Comparison of ENCODE assay signal across 19 mouse cellular contexts in genomic region chr5:144901035-144901434, GRCm38 (mm10).
DNase-seq lines count a peak whose midpoint lies in the region; ATAC-seq and TF ChIP-seq lines count a peak whose summit lies in the region.
"Had no signal": no experiment of that assay in that cellular context is flagged by ENCODE, and none has a peak within 500 bp of the region (broad histone marks: within the 10 kb centered on the region; RNA-seq: fewer than 3 reads in every experiment).

No protein-coding gene starts in this region.

- TF ChIP-seq POLR2A in kidney, adult 2 months (IDR thresholded peaks at IDR 0.05; ENCODE audit: low read depth, low read length): no peak

- intact Hi-C loops in gastrocnemius, adult 2 months (cut with DNase I): no loop called here

- 59% methylated on average over 7 of the region's 7 CpGs for WGBS in kidney, embryonic 16.5 days
- WGBS in kidney, adult 2 months: 68% methylated on average over 7 of the region's 7 CpGs

- H3K36me3 ChIP-seq in kidney, embryonic 16.5 days (ENCODE audit: insufficient read depth, low read length): peaks cover 33% of the 10 kb centered on the region
- no peaks in the 10 kb centered on the region for H3K36me3 ChIP-seq in kidney, adult 2 months (ENCODE audit: control insufficient read depth, insufficient read depth, low read length)

- no peaks in the 10 kb centered on the region for H3K27me3 ChIP-seq in kidney, embryonic 16.5 days (ENCODE audit: insufficient read depth, low read length)
- no peaks in the 10 kb centered on the region for H3K27me3 ChIP-seq in kidney, adult 2 months (replicated peaks; ENCODE audit: control insufficient read depth, insufficient read depth, low read length)
- H3K27me3 ChIP-seq: embryonic facial prominence, embryonic 13.5 days; forebrain, embryonic 12.5 days; hindbrain, embryonic 13.5 days; Patski had no signal

- no peak for TF ChIP-seq CTCF in gastrocnemius, adult 2 months (IDR thresholded peaks at IDR 0.05)
- TF ChIP-seq CTCF in kidney, adult 2 months (conservative IDR thresholded peaks at IDR 0.05; ENCODE audit: insufficient read depth, insufficient read length, low read depth, low read length): no peak

- H3K9ac ChIP-seq in kidney, embryonic 16.5 days (replicated peaks; ENCODE audit: low read length): no peak overlapping the region
- H3K9ac ChIP-seq: embryonic facial prominence, embryonic 13.5 days; forebrain, embryonic 12.5 days; hindbrain, embryonic 13.5 days had no signal

- DNase-seq in adrenal gland, adult (ENCODE audit: inconsistent age in 2 of 2, low spot score in 1 of 2): peak; percentile 42 to 65
- no peak for DNase-seq in adrenal gland, adult 18-20 months (ENCODE audit: low spot score in 2 of 2)
- DNase-seq in gastrocnemius, adult 2 months: no peak
- no peak for DNase-seq in gastrocnemius, adult 18-20 months (ENCODE audit: low spot score)
- no peak for DNase-seq in kidney, adult 2 months
- peak; percentile 41 to 49 for DNase-seq in adrenal gland, postnatal 36 days
- no peak for DNase-seq in frontal cortex, postnatal 36 days (ENCODE audit: low spot score in 2 of 2)
- DNase-seq: cerebellum, adult 18-20 months; cerebellum, adult 9-11 months; cerebellum, postnatal 36 days; heart, adult 11 months had no signal

- ATAC-seq in kidney, embryonic 16.5 days (ENCODE audit: low FRiP score, low TSS enrichment): peak; percentile 14; the same call in 1 of the 2 replicates
- ATAC-seq: activated CD4-positive, CD25-positive, alpha-beta regulatory T cell, adult 4 months; forebrain, embryonic 16.5 days; hindbrain, postnatal 0 days had no signal

- no peaks in the 10 kb centered on the region for H3K9me3 ChIP-seq in kidney, embryonic 16.5 days (ENCODE audit: low read length)
- H3K9me3 ChIP-seq: embryonic facial prominence, embryonic 13.5 days; forebrain, embryonic 12.5 days; hindbrain, embryonic 13.5 days had no signal

- H3K4me1 ChIP-seq in kidney, embryonic 16.5 days (ENCODE audit: insufficient read depth, low read length): peaks cover 40% of the 10 kb centered on the region
- H3K4me1 ChIP-seq in kidney, adult 2 months (ENCODE audit: control insufficient read depth, insufficient read depth, low read length): no peaks in the 10 kb centered on the region

- H3K27ac ChIP-seq in gastrocnemius, adult 2 months: peak overlapping the region; percentile 6
- H3K27ac ChIP-seq in kidney, embryonic 16.5 days (ENCODE audit: low read length): peak overlapping the region; percentile 74
- no peak overlapping the region for H3K27ac ChIP-seq in kidney, adult 2 months (ENCODE audit: insufficient read depth, low read depth, low read length)
- H3K27ac ChIP-seq: embryonic facial prominence, embryonic 13.5 days; forebrain, embryonic 12.5 days; hindbrain, embryonic 13.5 days; hindbrain, postnatal 0 days had no signal

- no peak overlapping the region for H3K4me3 ChIP-seq in gastrocnemius, adult 2 months
- H3K4me3 ChIP-seq in kidney, embryonic 16.5 days (ENCODE audit: low read length): no peak overlapping the region
- H3K4me3 ChIP-seq in kidney, adult 2 months (ENCODE audit: insufficient read depth, low read depth, low read length): no peak overlapping the region
- H3K4me3 ChIP-seq: embryonic facial prominence, embryonic 13.5 days; forebrain, embryonic 12.5 days; hindbrain, embryonic 13.5 days had no signal

- H3K4me2 ChIP-seq in kidney, embryonic 16.5 days (replicated peaks; ENCODE audit: low read depth, low read length): no peak overlapping the region
- H3K4me2 ChIP-seq: embryonic facial prominence, embryonic 13.5 days; forebrain, embryonic 12.5 days; hindbrain, embryonic 13.5 days had no signal

Comparison
In these comparisons a context has a peak if more than half of its experiments do, and no peak if none do; other contexts are left out.
1. DNase-seq: peak in adrenal gland, adult (2 of 2) and adrenal gland, postnatal 36 days (2 of 2); none in adrenal gland, adult 18-20 months (0 of 2), gastrocnemius, adult 2 months (single experiment), gastrocnemius, adult 18-20 months (single experiment), kidney, adult 2 months (single experiment) and frontal cortex, postnatal 36 days (0 of 2).